Mouse (Mus musculus) small intestine, adult 2 months (tissue): ENCODE data around the gene Higd1a. TPM values are rescaled to one million over a fixed set of nuclear protein-coding genes. Genes with fewer than 3 reads are reported as not detected.

Experiments
- H3K27ac ChIP-seq: fragments of 200-500 bp; 2 replicates; pipeline ENCODE4 v1.5.1; 2012; ENCODE audit warnings: low read depth, low read length, control low read depth, inconsistent platforms; ENCODE audit not compliant: insufficient read depth
- H3K27me3 ChIP-seq: fragments of 200-500 bp; 2 replicates; pipeline ENCODE4 v1.6.1; 2012; ENCODE audit warnings: mild to moderate bottlenecking, moderate library complexity, low read length, inconsistent platforms; ENCODE audit not compliant: control insufficient read depth, insufficient read depth
- H3K36me3 ChIP-seq: fragments of 200-500 bp; 2 replicates; pipeline ENCODE4 v1.6.1; 2012; ENCODE audit warnings: mild to moderate bottlenecking, low read length, control low read depth, inconsistent platforms; ENCODE audit not compliant: control insufficient read depth, insufficient read depth
- H3K4me1 ChIP-seq: fragments of 200-500 bp; 2 replicates; pipeline ENCODE4 v1.6.1; 2012; ENCODE audit warnings: low read length, inconsistent platforms, mixed read lengths; ENCODE audit not compliant: control insufficient read depth, insufficient read depth, insufficient read length
- H3K4me3 ChIP-seq: fragments of 200-500 bp; 2 replicates; pipeline ENCODE4 v1.5.1; 2012; ENCODE audit warnings: low read depth, mild to moderate bottlenecking, control low read depth, inconsistent platforms, low read length, moderate library complexity
- CTCF ChIP-seq: fragments of 200-500 bp; IDR thresholded peaks from 2 replicates; pipeline ENCODE4 v1.5.1; 2012; ENCODE audit warnings: low read depth, mild to moderate bottlenecking, control low read depth, inconsistent platforms, low read length, moderate library complexity, mixed read lengths; ENCODE audit not compliant: insufficient replicate concordance, insufficient read length; ENCODE audit errors: extremely low read depth
- POLR2A ChIP-seq: fragments of 200-500 bp; IDR thresholded peaks from 2 replicates; pipeline ENCODE4 v1.6.1; 2012; ENCODE audit warnings: low read depth, mild to moderate bottlenecking, control low read depth, inconsistent platforms, low read length, moderate library complexity
- WGBS: fragments of 180-500 bp; shearing (Covaris S2); methylation state at CpG from one replicate; pipeline ENCODE4 v1.1.7; 2018; 5-methylcytosine and 5-hydroxymethylcytosine counted together
- polyA plus RNA-seq: library from polyadenylated mRNA; depleted of rRNA; stranded (reverse); fragments of >200 nt; gene quantifications from 2 replicates; pipeline ENCODE4 v1.2.3, GENCODE M21; 2012

The Higd1a gene
- polyA plus RNA-seq, 1 experiment: 11.4 TPM

GRCm38 (mm10) chr9:121823051-121823450 lies 35.1 kb downstream of the Higd1a start:
- 82% methylated on average over 1 of the region's 1 CpGs for WGBS
- H3K4me1 ChIP-seq: no peaks in the 10 kb centered on the region
- no peak overlapping the region for H3K4me3 ChIP-seq
- H3K36me3 ChIP-seq: no peaks in the 10 kb centered on the region
- TF ChIP-seq POLR2A (no peak), CTCF (no peak)
- H3K27ac ChIP-seq: no peak overlapping the region
- H3K27me3 ChIP-seq: no peaks in the 10 kb centered on the region

- TF ChIP-seq CTCF (no peak), POLR2A (no peak)
- no peak overlapping the region for H3K4me3 ChIP-seq
- WGBS: 27% methylated on average over 6 of the region's 6 CpGs
Observed at GRCm38 (mm10) chr9:121822585-121822991, 35.6 kb downstream of the Higd1a start.

GRCm38 (mm10) chr9:121820765-121821164 lies 37.4 kb downstream of the Higd1a start:
- H3K27ac ChIP-seq: no peak overlapping the region

More at GRCm38 (mm10) chr9:121822585-121822991, 35.6 kb downstream of the Higd1a start:
- H3K27me3 ChIP-seq: no peaks in the 10 kb centered on the region
- H3K4me1 ChIP-seq: no peaks in the 10 kb centered on the region
- H3K36me3 ChIP-seq: no peaks in the 10 kb centered on the region
- no peak overlapping the region for H3K27ac ChIP-seq

GRCm38 (mm10) chr9:121819771-121820471 lies 38.2 kb downstream of the Higd1a start:
- H3K27ac ChIP-seq: peak overlapping the region; percentile 71
- no peaks in the 10 kb centered on the region for H3K4me1 ChIP-seq
- H3K4me3 ChIP-seq: no peak overlapping the region
- no peaks in the 10 kb centered on the region for H3K36me3 ChIP-seq
- H3K27me3 ChIP-seq: no peaks in the 10 kb centered on the region
- WGBS: 55% methylated on average over 7 of the region's 7 CpGs
- TF ChIP-seq CTCF (no peak), POLR2A (no peak)

More at GRCm38 (mm10) chr9:121820765-121821164, 37.4 kb downstream of the Higd1a start:
- H3K4me3 ChIP-seq: no peak overlapping the region
- no peaks in the 10 kb centered on the region for H3K4me1 ChIP-seq
- TF ChIP-seq CTCF (no peak), POLR2A (no peak)
- no peaks in the 10 kb centered on the region for H3K36me3 ChIP-seq
- 60% methylated on average over 5 of the region's 5 CpGs for WGBS
- H3K27me3 ChIP-seq: no peaks in the 10 kb centered on the region

- H3K4me3 ChIP-seq: no peak overlapping the region
- H3K27me3 ChIP-seq: no peaks in the 10 kb centered on the region
- H3K27ac ChIP-seq: peak overlapping the region; percentile 71
- no peaks in the 10 kb centered on the region for H3K36me3 ChIP-seq
- WGBS: 50% methylated on average over 9 of the region's 9 CpGs
- no peaks in the 10 kb centered on the region for H3K4me1 ChIP-seq
- TF ChIP-seq POLR2A (no peak), CTCF (no peak)
Observed at GRCm38 (mm10) chr9:121819073-121819770, 38.9 kb downstream of the Higd1a start.

- H3K4me3 ChIP-seq: no peak overlapping the region
- no peaks in the 10 kb centered on the region for H3K36me3 ChIP-seq
- H3K4me1 ChIP-seq: no peaks in the 10 kb centered on the region
- WGBS: 43% methylated on average over 6 of the region's 6 CpGs
- H3K27me3 ChIP-seq: no peaks in the 10 kb centered on the region
- H3K27ac ChIP-seq: no peak overlapping the region
- TF ChIP-seq CTCF (no peak), POLR2A (no peak)
Observed at GRCm38 (mm10) chr9:121815183-121815582, 43.0 kb downstream of the Higd1a start.
